Comparison of ENCODE assay signal across 11 mouse cellular contexts in genomic region chr5:36960501-36960900, GRCm38 (mm10). TPM values are rescaled to one million over a fixed set of nuclear protein-coding genes. Genes with fewer than 3 reads are reported as not detected.
DNase-seq lines count a peak whose midpoint lies in the region; ATAC-seq and TF ChIP-seq lines count a peak whose summit lies in the region.
"Had no signal": no experiment of that assay in that cellular context is flagged by ENCODE, and none has a peak within 500 bp of the region (broad histone marks: within the 10 kb centered on the region; RNA-seq: fewer than 3 reads in every experiment).

No protein-coding gene starts in this region.

- peak overlapping the region; percentile 43; the same call in 1 of the 2 replicates for H3K9ac ChIP-seq in hindbrain, embryonic 13.5 days
- no peak overlapping the region; the same call in 1 of the 2 replicates for H3K9ac ChIP-seq in neural tube, embryonic 14.5 days (replicated peaks; ENCODE audit: low read depth, low read length)
- no peak overlapping the region for H3K9ac ChIP-seq in kidney, embryonic 16.5 days (replicated peaks; ENCODE audit: low read length)
- H3K9ac ChIP-seq: liver, embryonic 15.5 days had no signal

- peaks cover 11% of the 10 kb centered on the region for H3K4me1 ChIP-seq in embryonic facial prominence, embryonic 10.5 days
- H3K4me1 ChIP-seq in hindbrain, embryonic 13.5 days (replicated peaks) = peaks cover 18% of the 10 kb centered on the region
- peaks cover 5% of the 10 kb centered on the region; the same call in 1 of the 2 replicates for H3K4me1 ChIP-seq in neural tube, embryonic 14.5 days (ENCODE audit: control insufficient read depth, insufficient read depth, low read length)
- H3K4me1 ChIP-seq in cerebellum, adult 2 months (ENCODE audit: control insufficient read depth, insufficient read depth, low read length) = no peaks in the 10 kb centered on the region; the same call in 1 of the 2 replicates
- no peaks in the 10 kb centered on the region for H3K4me1 ChIP-seq in kidney, embryonic 16.5 days (ENCODE audit: insufficient read depth, low read length)
- H3K4me1 ChIP-seq: liver, embryonic 15.5 days had no signal

- H3K27me3 ChIP-seq in embryonic facial prominence, embryonic 10.5 days (replicated peaks; ENCODE audit: low read depth, poor library complexity, severe bottlenecking) = peaks cover 12% of the 10 kb centered on the region; the same call in 1 of the 2 replicates
- no peaks in the 10 kb centered on the region for H3K27me3 ChIP-seq in hindbrain, embryonic 13.5 days
- no peaks in the 10 kb centered on the region for H3K27me3 ChIP-seq in neural tube, embryonic 14.5 days (ENCODE audit: control insufficient read depth, insufficient read depth, low read length)
- no peaks in the 10 kb centered on the region for H3K27me3 ChIP-seq in cerebellum, adult 2 months (ENCODE audit: control insufficient read depth, insufficient read depth, low read length)
- H3K27me3 ChIP-seq in kidney, embryonic 16.5 days (ENCODE audit: insufficient read depth, low read length) = no peaks in the 10 kb centered on the region
- H3K27me3 ChIP-seq: Patski had no signal

- no peaks in the 10 kb centered on the region for H3K9me3 ChIP-seq in embryonic facial prominence, embryonic 10.5 days
- H3K9me3 ChIP-seq in hindbrain, embryonic 13.5 days = no peaks in the 10 kb centered on the region
- H3K9me3 ChIP-seq in neural tube, embryonic 14.5 days (ENCODE audit: control insufficient read depth, low read length) = no peaks in the 10 kb centered on the region
- H3K9me3 ChIP-seq in kidney, embryonic 16.5 days (ENCODE audit: low read length) = no peaks in the 10 kb centered on the region
- H3K9me3 ChIP-seq: liver, embryonic 15.5 days had no signal

- peak; percentile 46 for DNase-seq in layer of hippocampus, adult 9-11 months
- DNase-seq in layer of hippocampus, postnatal 25 days (ENCODE audit: extremely low spot score in 1 of 2, low spot score in 1 of 2) = no peak
- no peak for DNase-seq in embryonic facial prominence, embryonic 10.5 days (ENCODE audit: low spot score)
- no peak for DNase-seq in lung, adult 18-20 months
- no peak for DNase-seq in cerebellum, adult 2 months
- DNase-seq: thymus, adult 2 months had no signal

- no peak for ATAC-seq in hindbrain, embryonic 13.5 days (ENCODE audit: low FRiP score)
- ATAC-seq in neural tube, embryonic 14.5 days (ENCODE audit: low read depth) = peak; percentile 60; the same call in 1 of the 2 replicates
- no peak for ATAC-seq in kidney, embryonic 16.5 days (ENCODE audit: low FRiP score, low TSS enrichment)
- ATAC-seq: Patski had no signal

- peaks cover 5% of the 10 kb centered on the region; the same call in 1 of the 2 replicates for H3K36me3 ChIP-seq in embryonic facial prominence, embryonic 10.5 days (replicated peaks)
- H3K36me3 ChIP-seq in hindbrain, embryonic 13.5 days = peaks cover 6% of the 10 kb centered on the region
- H3K36me3 ChIP-seq in neural tube, embryonic 14.5 days (ENCODE audit: control insufficient read depth, insufficient read depth, low read length) = no peaks in the 10 kb centered on the region
- peaks cover 7% of the 10 kb centered on the region for H3K36me3 ChIP-seq in kidney, embryonic 16.5 days (ENCODE audit: insufficient read depth, low read length)
- H3K36me3 ChIP-seq: liver, embryonic 15.5 days had no signal

- no peak for TF ChIP-seq CTCF in cerebellum, adult 2 months (IDR thresholded peaks at IDR 0.05; ENCODE audit: borderline replicate concordance, insufficient read depth, low read depth, low read length)

- H3K4me2 ChIP-seq in hindbrain, embryonic 13.5 days = no peak overlapping the region
- no peak overlapping the region for H3K4me2 ChIP-seq in neural tube, embryonic 14.5 days (ENCODE audit: low read depth, low read length)
- H3K4me2 ChIP-seq in kidney, embryonic 16.5 days (replicated peaks; ENCODE audit: low read depth, low read length) = no peak overlapping the region
- H3K4me2 ChIP-seq: liver, embryonic 15.5 days had no signal

- TF ChIP-seq POLR2A in cerebellum, adult 2 months (IDR thresholded peaks at IDR 0.05; ENCODE audit: borderline replicate concordance, insufficient read depth, low read length) = no peak

- peak overlapping the region; percentile 24; the same call in 1 of the 2 replicates for H3K27ac ChIP-seq in embryonic facial prominence, embryonic 10.5 days (replicated peaks)
- peak overlapping the region; percentile 40; the same call in 1 of the 2 replicates for H3K27ac ChIP-seq in hindbrain, embryonic 13.5 days
- H3K27ac ChIP-seq in neural tube, embryonic 14.5 days (ENCODE audit: low read depth, low read length) = no peak overlapping the region
- no peak overlapping the region for H3K27ac ChIP-seq in cerebellum, adult 2 months (ENCODE audit: insufficient read depth, low read length)
- H3K27ac ChIP-seq in kidney, embryonic 16.5 days (ENCODE audit: low read length) = no peak overlapping the region
- H3K27ac ChIP-seq: liver, embryonic 15.5 days had no signal

- WGBS in embryonic facial prominence, embryonic 10.5 days = 47% methylated on average over 5 of the region's 5 CpGs
- WGBS in hindbrain, embryonic 13.5 days = 12% methylated on average over 5 of the region's 5 CpGs
- WGBS in neural tube, embryonic 14.5 days = 9% methylated on average over 5 of the region's 5 CpGs
- WGBS in cerebellum, adult 2 months = 28% methylated on average over 5 of the region's 5 CpGs
- 49% methylated on average over 5 of the region's 5 CpGs for WGBS in kidney, embryonic 16.5 days

- H3K4me3 ChIP-seq in embryonic facial prominence, embryonic 10.5 days = no peak overlapping the region
- H3K4me3 ChIP-seq in hindbrain, embryonic 13.5 days = no peak overlapping the region
- H3K4me3 ChIP-seq in neural tube, embryonic 14.5 days (ENCODE audit: low read depth, low read length) = no peak overlapping the region
- H3K4me3 ChIP-seq in cerebellum, adult 2 months (replicated peaks; ENCODE audit: insufficient read depth, low read depth, low read length) = no peak overlapping the region
- no peak overlapping the region for H3K4me3 ChIP-seq in kidney, embryonic 16.5 days (ENCODE audit: low read length)
- H3K4me3 ChIP-seq: liver, embryonic 15.5 days had no signal

RNA-seq across cellular contexts. Expression of gene Wfs1, which starts 28.5 kb away (rescaled TPM):
- 100 to 1,000 TPM; 191 to 192 TPM for total RNA-seq in layer of hippocampus, postnatal 25 days (2021)
- 7.3 and 10.0 TPM in 2 replicates for polyA plus RNA-seq in embryonic facial prominence, embryonic 10.5 days (2016; fragmentation: Nextera tagmentation; extraction: Ambion mirVana)
- polyA plus RNA-seq in hindbrain, embryonic 13.5 days (2015; fragmentation: Nextera tagmentation; extraction: Ambion mirVana) = 5.0 and 6.0 TPM in 2 replicates
- polyA plus RNA-seq in neural tube, embryonic 14.5 days (2014; fragmentation: Nextera tagmentation; extraction: Ambion mirVana) = 7.4 and 9.6 TPM in 2 replicates
- 27.2 and 28.3 TPM in 2 replicates for polyA plus RNA-seq in cerebellum, adult 2 months (2012; rRNA removed)
- 21.0 and 21.9 TPM in 2 replicates for polyA plus RNA-seq in kidney, embryonic 16.5 days (2015; fragmentation: Nextera tagmentation; extraction: Ambion mirVana)

Comparison
In these comparisons a context has a peak if more than half of its experiments do, and no peak if none do; other contexts are left out.
1. H3K27ac ChIP-seq: peak in embryonic facial prominence, embryonic 10.5 days (single experiment) and hindbrain, embryonic 13.5 days (single experiment); none in neural tube, embryonic 14.5 days (single experiment), cerebellum, adult 2 months (single experiment) and kidney, embryonic 16.5 days (single experiment).